Mouse (Mus musculus) hindbrain, embryonic 16.5 days (tissue): ENCODE data around the gene Gm10260. TPM values are rescaled to one million over a fixed set of nuclear protein-coding genes. Genes with fewer than 3 reads are reported as not detected.

Experiments
- ATAC-seq: fragments of 200-750 bp; cut with Nextera tagmentation; 2 replicates; pipeline ENCODE4 v1.8.0; 2017; ENCODE audit warnings: moderate TSS enrichment, moderate library complexity
- H3K27ac ChIP-seq: fragments of 300-500 bp; sonication (generic); 2 replicates; pipeline ENCODE4 v1.5.1; 2014; ENCODE audit warnings: low read depth, mild to moderate bottlenecking, control low read depth, low read length, moderate library complexity
- H3K27me3 ChIP-seq: fragments of 300-500 bp; sonication (generic); replicated peaks from 2 replicates; pipeline ENCODE4 v1.6.1; 2014; ENCODE audit warnings: low read length; ENCODE audit not compliant: control insufficient read depth, insufficient read depth
- H3K36me3 ChIP-seq: fragments of 300-500 bp; sonication (generic); 2 replicates; pipeline ENCODE4 v1.6.1; 2014; ENCODE audit warnings: mild to moderate bottlenecking, low read length, moderate library complexity, mixed read lengths; ENCODE audit not compliant: control insufficient read depth, insufficient read depth
- H3K4me1 ChIP-seq: fragments of 300-500 bp; sonication (generic); 2 replicates; pipeline ENCODE4 v1.6.1; 2014; ENCODE audit warnings: low read depth, low read length; ENCODE audit not compliant: control insufficient read depth, insufficient read depth
- H3K4me2 ChIP-seq: fragments of 300-500 bp; sonication (generic); 2 replicates; pipeline ENCODE4 v1.6.1; 2014; ENCODE audit warnings: mild to moderate bottlenecking, low read length, control low read depth, moderate library complexity
- H3K4me3 ChIP-seq: fragments of 300-500 bp; sonication (generic); 2 replicates; pipeline ENCODE4 v1.5.1; 2014; ENCODE audit warnings: mild to moderate bottlenecking, low read length, control low read depth, moderate library complexity
- H3K9ac ChIP-seq: fragments of 300-500 bp; sonication (generic); 2 replicates; pipeline ENCODE4 v1.6.1; 2014; ENCODE audit warnings: low read depth, mild to moderate bottlenecking, control low read depth, low read length, moderate library complexity
- H3K9me3 ChIP-seq: fragments of 300-500 bp; sonication (generic); 2 replicates; pipeline ENCODE4 v1.6.1; 2014; ENCODE audit warnings: mild to moderate bottlenecking, low read length, moderate library complexity; ENCODE audit not compliant: control insufficient read depth
- WGBS: fragments of 180-500 bp; shearing (Covaris S2); extraction: QIAGEN DNeasy Blood & Tissue Kit; methylation state at CpG from one replicate; pipeline ENCODE4 v1.1.7; 2014; 5-methylcytosine and 5-hydroxymethylcytosine counted together
- polyA plus RNA-seq: library from polyadenylated mRNA; unstranded; fragments of >200 nt; fragmentation: Nextera tagmentation; extraction: Ambion mirVana; gene quantifications from 2 replicates; pipeline ENCODE4 v1.2.1, GENCODE M21; 2015

Gene Gm10260
- polyA plus RNA-seq, 1 experiment from 2014 or later: 6.8 TPM

DNA sequence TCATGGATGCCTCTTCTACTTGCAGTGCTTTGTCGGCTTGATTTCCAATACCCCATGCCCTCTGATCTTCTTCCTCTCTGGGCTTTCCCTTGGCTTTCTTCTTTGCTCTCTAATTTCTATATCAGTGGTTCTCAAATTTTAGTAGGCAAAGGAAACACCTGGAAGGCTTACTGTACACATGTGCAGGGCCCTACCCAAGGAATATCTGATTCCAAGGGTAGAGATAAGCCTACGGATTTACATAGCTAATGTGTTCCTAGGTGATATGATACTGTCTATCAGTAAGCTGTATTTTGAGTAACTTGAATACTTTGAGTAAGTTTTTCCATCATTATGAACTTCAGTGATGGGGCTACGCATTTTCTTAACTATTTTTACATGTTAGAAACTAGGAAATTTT, 25.7 kb downstream of the Gm10260 start:
- no peaks in the 10 kb centered on the region for H3K27me3 ChIP-seq
- H3K4me2 ChIP-seq: no peak overlapping the region
- no peak overlapping the region for H3K27ac ChIP-seq
- no peaks in the 10 kb centered on the region for H3K4me1 ChIP-seq
- H3K4me3 ChIP-seq: no peak overlapping the region
- H3K9ac ChIP-seq: no peak overlapping the region
- H3K9me3 ChIP-seq: no peaks in the 10 kb centered on the region
- ATAC-seq: no peak
- WGBS: 94% methylated on average over 3 of the region's 3 CpGs
- no peaks in the 10 kb centered on the region for H3K36me3 ChIP-seq

DNA sequence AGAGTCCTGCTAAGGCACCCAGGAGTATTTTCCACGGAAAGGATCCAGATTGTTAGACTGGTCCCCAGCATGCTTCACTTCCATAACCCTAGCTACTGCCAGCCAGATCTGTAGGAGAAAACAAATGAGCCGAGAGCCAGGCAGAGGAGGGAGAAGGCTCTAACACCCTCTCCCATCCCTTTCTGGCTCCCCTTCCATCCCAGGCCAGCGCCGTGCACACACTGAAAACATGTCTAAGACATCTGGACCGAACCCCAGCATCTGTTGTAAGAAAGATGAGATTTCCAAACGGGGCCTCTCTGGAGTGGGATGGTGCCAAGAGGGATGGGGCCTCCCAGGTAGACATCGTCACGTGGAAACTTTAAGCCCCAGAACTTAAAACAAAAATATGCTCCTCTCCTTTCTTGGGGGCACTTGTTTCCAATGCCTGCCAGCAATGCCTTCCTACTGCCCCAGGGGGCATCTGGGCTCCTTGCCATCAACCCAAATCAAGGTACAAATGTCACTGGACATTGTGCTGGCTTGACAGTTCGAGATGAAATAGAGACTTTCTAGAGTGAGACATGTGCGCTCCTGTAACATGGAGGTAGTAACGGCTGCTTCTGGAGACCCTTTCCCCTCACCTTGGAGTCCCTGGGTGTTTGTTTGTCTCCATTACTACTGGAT, 35.1 kb downstream of the Gm10260 start:
- Histone ChIP-seq H3K9me3 (no peaks in the 10 kb centered on the region), H3K4me1 (no peaks in the 10 kb centered on the region), H3K36me3 (no peaks in the 10 kb centered on the region), H3K4me3 (no peak overlapping the region), H3K27me3 (no peaks in the 10 kb centered on the region), H3K27ac (no peak overlapping the region), H3K9ac (no peak overlapping the region), H3K4me2 (no peak overlapping the region)
- ATAC-seq: no peak
- WGBS: 55% methylated on average over 11 of the region's 11 CpGs

DNA sequence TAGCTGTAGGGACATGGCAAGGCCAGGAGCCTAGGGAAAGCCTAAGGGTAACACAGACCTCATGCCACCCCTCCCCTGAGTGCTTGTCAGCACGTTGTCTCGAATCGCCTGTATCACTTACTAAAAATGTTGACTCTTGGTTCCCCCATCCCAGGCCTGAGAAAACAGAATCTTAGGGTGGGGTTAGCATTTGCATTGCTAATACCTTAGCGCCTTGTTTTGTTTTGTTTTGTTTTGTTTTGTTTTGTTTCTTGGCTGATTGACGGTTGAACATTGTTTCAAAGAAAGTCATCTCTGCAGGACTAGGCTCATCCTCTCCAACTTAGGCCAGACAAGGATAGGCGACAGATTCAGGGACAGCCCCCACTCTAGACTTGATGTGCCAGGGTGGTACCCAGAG, 35.9 kb downstream of the Gm10260 start:
- Histone ChIP-seq H3K27ac (no peak overlapping the region), H3K27me3 (no peaks in the 10 kb centered on the region), H3K9me3 (no peaks in the 10 kb centered on the region), H3K9ac (no peak overlapping the region), H3K4me2 (no peak overlapping the region), H3K4me3 (no peak overlapping the region), H3K4me1 (no peaks in the 10 kb centered on the region), H3K36me3 (no peaks in the 10 kb centered on the region)
- ATAC-seq: no peak
- WGBS: 43% methylated on average over 6 of the region's 6 CpGs

DNA sequence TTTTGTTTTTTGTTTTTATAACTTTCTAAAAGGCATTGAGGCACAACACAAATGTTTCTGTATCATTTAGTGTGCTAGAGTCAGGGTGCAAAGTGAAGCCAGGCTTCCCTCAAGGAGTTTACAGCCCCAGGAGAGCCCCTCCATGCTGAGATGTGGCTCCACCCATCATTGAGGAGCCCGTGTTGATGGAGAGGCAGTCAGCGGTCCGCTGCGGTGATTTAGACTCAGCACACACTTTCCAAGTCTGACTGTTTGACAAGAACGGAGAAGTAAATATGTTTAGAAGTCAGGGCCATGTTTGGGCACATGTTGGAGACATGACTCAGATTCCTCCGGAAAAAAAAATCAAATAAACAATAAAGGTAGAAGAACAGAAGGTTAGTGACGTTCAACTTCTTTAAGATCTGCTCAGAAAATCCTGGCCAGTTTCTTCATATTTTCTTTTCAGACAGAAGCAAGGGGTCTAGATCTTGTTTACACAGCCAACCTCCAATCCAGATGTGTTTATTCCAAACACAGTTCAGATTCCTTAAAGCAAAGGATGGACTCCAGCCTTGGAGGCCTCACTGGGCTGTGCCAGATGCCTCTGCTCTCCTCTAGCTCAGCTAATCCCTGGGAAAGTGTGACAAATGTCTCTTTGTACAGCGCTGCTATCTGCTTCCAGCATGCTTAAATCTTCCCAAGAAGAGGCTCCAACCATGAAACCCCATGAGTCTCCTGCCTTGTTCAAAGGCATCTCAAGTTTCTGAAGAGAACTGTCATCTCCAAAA, 47.7 kb downstream of the Gm10260 start:
- no peak overlapping the region for H3K27ac ChIP-seq
- ATAC-seq: no peak
- H3K9ac ChIP-seq: no peak overlapping the region
- H3K9me3 ChIP-seq: no peaks in the 10 kb centered on the region
- H3K36me3 ChIP-seq: no peaks in the 10 kb centered on the region
- no peak overlapping the region for H3K4me3 ChIP-seq
- no peaks in the 10 kb centered on the region for H3K4me1 ChIP-seq
- 74% methylated on average over 8 of the region's 8 CpGs for WGBS
- H3K27me3 ChIP-seq: no peaks in the 10 kb centered on the region
- no peak overlapping the region for H3K4me2 ChIP-seq

DNA sequence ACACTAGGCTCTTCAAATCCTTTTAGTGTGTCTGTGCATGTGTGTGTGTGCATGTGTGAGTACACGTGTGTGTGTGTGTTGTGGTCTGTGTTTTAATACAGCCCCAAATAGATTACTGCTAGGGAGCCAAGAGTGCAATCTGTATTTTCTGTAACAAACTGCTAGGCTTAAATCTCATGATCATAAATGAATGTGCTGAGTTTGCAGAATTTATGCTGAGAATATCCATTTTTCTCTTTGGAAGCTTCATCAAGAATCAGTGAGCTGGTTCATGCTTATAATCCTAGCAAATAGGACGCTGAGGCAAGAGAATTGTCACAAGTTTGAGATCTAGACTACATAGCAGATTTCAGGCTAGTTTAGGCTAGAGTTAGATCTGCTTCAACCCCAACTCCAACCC, 48.9 kb downstream of the Gm10260 start:
- H3K4me3 ChIP-seq: no peak overlapping the region
- no peaks in the 10 kb centered on the region for H3K9me3 ChIP-seq
- no peaks in the 10 kb centered on the region for H3K4me1 ChIP-seq
- 85% methylated on average over 2 of the region's 2 CpGs for WGBS
- H3K9ac ChIP-seq: no peak overlapping the region
- ATAC-seq: no peak
- no peak overlapping the region for H3K4me2 ChIP-seq
- no peak overlapping the region for H3K27ac ChIP-seq
- no peaks in the 10 kb centered on the region for H3K27me3 ChIP-seq
- no peaks in the 10 kb centered on the region for H3K36me3 ChIP-seq
